Mouse (Mus musculus) T-helper 2 cell (primary cell): ENCODE results near the gene Uncx.
"Not testable (repeated sequence)": the region's sequence is repeated elsewhere in the genome, so short reads cannot be mapped to it uniquely, and the experiment has no call there.

Experiments used
- in situ Hi-C: fragments of 300-600 bp; cut with MboI, MseI; formaldehyde crosslinking; loops from one replicate; pipeline ENCODE4 v1.15.1; 2025; ENCODE audit warnings: high pct_unique_total_duplicates

The Uncx gene

DNA sequence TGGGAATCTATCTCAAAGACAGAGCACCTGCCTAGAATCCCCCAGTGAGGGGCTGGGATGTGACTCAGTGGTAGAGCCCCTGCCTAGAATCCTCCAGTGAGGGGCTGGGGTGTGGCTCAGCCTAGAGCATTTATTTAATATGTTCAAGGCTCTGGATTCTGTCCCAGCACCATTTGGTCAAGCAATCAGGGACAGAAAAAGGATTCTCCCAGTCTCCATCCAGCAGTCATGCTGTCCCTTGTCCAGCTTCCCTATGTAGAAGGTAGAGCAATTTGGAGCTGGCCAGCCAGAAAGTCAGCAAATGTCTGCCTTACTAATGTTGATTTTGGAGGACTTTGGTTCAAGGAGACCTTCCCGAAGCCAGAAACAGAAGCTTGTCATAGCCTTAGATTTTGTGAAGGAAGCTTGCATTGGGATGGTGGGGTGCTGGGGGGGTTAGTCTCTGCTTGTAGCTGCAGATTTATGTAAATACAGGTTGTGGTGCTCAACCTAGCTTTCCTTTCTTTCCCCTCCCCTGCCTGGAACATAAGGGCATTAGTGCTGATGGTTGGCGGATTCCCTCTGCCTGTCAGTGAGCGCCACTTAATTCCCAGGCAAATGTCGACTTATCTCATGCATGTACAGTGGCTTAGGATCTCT is 18.2 kb downstream of the Uncx start:
- in situ Hi-C loops: no loop called here

- in situ Hi-C loops: no loop called here
Observed at GRCm38 (mm10) chr5:139564663-139565062, 21.4 kb downstream of the Uncx start.

DNA sequence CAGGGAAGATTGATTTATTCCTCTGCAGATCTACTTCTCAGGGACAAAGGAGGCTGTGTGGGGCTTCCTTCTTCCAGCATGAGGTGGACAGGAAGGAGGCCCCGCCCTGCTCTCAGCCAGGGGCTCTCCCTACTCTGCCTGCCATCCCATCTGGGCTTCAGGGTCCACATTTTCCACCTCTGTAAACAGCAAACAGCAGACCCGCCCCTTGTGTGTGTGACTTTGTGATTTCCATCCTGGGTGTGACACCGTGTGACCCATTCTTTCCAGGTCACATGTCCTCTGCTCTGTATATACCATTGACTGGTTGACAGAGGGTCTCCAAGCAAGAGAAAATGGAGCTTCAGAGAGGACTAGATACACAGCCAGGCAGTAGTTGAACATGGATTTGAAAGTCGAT is 22.2 kb downstream of the Uncx start:
- in situ Hi-C loops: no loop called here

- in situ Hi-C loops: no loop called here
Observed at GRCm38 (mm10) chr5:139566640-139567399, 23.5 kb downstream of the Uncx start.

- in situ Hi-C loops: no loop called here
Observed at GRCm38 (mm10) chr5:139568079-139568478, 24.8 kb downstream of the Uncx start.

DNA sequence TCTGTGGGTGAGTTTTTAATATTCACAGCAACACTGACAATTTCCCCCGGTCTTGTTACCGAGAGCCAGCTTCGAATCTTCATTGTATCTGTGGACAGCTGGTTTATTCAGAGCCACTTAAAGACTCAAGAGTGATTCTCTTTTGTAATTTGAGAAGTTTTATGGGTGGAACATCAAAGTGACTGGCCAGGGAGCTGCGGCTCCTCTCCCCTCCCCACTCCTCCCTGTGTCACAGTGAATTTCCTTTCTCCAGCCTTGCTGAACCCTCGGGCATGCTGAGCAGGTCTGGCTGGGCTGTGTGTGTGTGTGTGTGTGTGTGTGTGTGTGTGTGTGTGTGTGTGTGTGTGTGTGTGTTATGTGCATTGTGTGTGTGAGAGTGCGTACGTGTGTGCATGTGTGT is 29.2 kb downstream of the Uncx start:
- in situ Hi-C loops: no loop called here

GRCm38 (mm10) chr5:139573606-139574311 is 30.5 kb downstream of the Uncx start:
- in situ Hi-C loops: no loop called here

DNA sequence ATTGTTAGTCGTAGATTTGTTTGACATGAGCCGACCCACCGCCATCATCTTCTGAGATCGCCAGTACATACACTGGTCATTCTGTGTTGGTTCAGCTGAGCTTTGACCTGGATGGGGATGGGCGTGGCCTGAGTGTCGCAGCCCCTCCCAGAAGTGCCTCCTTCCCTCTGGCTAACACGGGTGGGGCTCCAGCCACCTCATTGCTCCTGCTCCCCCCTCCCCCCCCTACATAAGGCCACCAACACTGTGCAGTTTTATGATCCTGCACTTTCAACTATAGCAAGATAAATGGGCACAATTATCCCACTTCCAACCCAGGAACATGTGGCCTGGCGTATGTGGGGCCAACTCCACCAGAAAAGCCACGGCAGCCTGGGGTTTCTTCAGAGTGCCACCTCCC is 31.8 kb downstream of the Uncx start:
- in situ Hi-C loops: no loop called here

GRCm38 (mm10) chr5:139580171-139580743 is 37.0 kb downstream of the Uncx start:
- in situ Hi-C loops: no loop called here

GRCm38 (mm10) chr5:139581308-139581868 is 38.1 kb downstream of the Uncx start:
- in situ Hi-C loops: no loop called here

GRCm38 (mm10) chr5:139584971-139585747 is 41.9 kb downstream of the Uncx start:
- in situ Hi-C loops: no loop called here

- in situ Hi-C loops: no loop called here
Observed at GRCm38 (mm10) chr5:139585748-139586060, 42.4 kb downstream of the Uncx start.

GRCm38 (mm10) chr5:139587459-139587858 is 44.2 kb downstream of the Uncx start:
- in situ Hi-C loops: not testable (repeated sequence)

DNA sequence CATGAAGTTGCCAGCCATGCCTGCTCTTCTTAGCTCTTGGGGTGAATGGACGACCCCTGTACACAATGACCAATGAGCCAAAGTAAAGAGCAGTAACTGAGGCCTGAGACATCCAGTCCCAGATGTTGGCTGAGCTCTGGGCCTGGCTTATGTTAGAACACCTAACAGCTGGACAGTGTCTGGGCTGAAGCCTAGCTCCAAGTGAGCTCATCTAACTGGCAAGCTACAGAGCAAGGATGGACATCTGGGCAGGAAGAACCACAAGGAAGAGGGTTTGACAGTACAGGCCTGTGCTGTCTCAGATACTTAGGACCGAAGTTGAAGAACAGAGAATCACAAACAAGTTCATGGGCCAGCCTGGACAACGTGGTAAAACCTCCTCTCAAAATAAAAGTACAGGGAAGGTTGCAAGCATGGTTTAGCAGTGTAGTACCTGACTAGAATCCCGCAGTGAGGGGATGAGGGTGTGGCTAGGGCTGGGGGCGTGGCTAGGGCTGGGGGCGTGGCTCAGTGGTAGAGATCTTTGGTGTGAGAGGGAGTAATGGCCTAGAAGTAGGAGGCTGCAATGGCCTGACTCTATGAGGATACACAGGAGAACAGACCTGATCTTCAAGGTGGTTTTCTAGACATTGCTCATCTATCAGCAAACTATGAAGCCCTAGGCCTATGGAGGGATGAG is 47.5 kb downstream of the Uncx start:
- in situ Hi-C loops: not testable (repeated sequence)

- in situ Hi-C loops: no loop called here
Observed at GRCm38 (mm10) chr5:139592011-139592410, 48.7 kb downstream of the Uncx start.

- in situ Hi-C loops: no loop called here
Observed at GRCm38 (mm10) chr5:139592850-139593249, 49.6 kb downstream of the Uncx start.

GRCm38 (mm10) chr5:139593746-139594145 is 50.5 kb downstream of the Uncx start:
- in situ Hi-C loops: no loop called here

DNA sequence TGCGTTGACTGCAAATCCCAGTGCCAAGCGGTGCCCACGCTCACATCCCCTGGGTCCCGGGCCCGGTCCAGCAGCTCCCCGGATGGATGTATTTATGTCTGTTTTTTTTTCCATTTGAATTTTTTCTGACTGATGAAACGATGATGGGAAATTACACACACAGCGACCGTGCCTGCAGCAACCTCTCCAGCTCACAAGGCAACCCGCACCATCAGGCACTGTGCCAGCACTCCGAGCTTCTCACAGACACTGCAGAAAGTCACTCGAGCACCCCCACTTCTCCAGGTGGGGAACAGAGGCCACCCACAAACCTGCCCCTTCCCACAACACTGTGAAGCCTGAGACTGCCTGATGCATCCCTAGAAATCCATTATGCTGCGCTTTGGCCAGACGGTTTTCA is 51.7 kb downstream of the Uncx start:
- in situ Hi-C loops: no loop called here
